Mouse (Mus musculus) CH12F3 (cell line): ENCODE measurements around the gene Slc6a16.

ENCODE experiments used
- in situ Hi-C: fragments of 300-500 bp; cut with MboI; formaldehyde crosslinking; loops from 2 replicates; pipeline ENCODE4 v1.14.3; 2020; ENCODE audit warnings: low sequenced_read_pairs

Slc6a16 gene

DNA sequence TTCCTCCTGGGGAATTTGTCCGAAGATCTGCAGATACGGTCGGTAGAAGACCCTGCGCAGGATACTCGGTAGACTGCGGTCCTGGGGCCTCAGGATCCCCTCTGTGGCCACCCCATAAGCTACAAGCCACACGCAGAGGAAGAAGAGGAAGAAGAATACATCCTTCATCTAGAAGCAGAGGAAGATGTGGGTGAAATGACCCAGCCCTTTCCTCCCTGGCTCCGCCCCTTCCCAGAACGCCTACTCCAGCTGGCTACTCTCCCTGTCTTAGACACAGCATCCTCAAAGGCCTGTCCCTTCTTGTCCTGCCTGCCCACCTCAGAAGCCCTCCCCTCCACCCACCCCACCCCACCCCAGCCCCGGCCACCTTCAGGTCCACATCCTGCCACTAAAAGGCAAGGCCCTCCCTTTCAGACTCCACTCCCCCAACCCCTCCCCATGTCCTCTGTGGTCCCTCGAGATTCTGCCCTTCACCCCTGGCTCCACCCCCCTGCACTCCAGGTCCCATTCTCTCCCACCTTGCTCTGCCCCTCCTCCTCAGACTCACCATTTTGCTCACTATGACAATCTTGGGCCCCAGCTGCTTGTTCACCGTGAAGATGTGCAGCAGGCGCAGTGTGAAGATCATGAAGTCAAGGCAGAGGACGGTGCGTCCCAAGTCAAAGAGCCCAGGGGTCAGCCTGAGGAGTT is 67.8 kb downstream of the Slc6a16 start:
- in situ Hi-C loops = no loop called here

DNA sequence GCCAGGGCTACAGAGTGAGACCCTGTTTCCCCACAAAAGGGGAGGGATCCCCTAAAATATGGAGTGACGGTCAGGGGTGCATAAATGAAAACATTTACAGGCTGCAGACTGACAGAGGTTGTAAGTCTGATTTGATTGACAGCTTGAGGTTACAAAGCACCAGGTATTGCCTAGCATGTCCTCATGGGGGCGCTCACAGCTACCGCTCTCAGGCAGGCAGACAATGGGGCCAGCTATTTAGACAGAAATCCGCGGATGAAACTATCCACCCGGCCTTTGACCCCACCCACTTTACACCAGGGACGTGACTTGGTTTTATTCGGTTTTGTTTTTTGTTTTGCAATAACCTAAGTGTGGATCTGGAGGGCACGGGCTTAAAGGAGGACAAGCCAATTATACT is 68.6 kb downstream of the Slc6a16 start:
- in situ Hi-C loops = no loop called here

DNA sequence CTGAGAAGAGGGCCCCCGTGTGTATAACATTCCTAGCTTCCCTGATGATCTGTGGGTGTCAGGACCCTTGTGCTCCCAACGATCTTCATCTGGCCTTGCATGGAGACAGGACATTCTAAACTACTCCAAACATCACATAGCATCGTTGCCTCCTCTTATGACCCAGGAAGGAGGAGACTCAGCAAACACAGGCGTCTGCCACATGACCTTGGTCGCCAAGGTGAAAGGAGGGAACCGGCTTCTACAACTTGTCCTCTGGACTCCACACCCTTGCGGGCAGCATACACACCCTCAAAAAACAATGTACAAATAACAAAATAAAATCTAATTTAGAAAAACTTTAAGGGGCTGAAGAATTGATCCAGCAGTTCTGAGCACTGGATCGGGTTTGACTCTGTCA is 71.1 kb downstream of the Slc6a16 start:
- in situ Hi-C loops = no loop called here

DNA sequence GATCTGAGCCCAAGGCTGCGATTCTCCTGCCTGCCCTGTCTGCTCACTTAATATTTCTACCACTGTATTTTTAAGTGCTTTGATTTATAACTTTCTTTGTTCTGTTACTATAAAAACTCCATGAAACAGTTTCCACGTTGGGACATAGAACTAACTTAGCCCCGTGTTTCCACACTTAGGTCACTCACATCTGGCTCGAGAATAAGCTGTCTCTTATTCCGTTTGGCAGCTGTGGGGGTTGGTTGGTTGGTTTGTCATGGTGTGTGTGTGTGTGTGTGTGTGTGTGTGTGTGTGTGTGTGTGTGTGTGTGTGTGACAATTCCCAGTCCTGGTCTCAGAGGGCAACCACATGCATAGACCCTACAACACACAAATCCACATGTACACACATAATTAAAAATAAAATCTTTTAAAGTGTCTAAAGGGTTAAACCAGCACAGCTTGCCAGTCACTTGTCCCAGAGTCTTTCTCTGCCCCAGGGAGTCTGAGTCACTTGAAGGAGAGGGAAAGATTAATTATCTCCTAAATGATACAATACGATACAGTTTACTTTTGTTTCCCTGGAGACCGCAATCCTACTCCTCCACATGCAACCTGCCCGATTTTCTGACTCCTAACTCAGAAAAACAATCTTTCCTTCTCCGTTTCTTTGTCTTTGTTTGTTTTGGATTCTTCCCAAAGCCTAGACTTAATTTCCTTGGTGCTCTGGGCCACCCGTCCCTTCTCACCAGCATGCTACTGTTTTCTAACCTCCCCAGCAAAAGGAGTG is 72.0 kb downstream of the Slc6a16 start:
- in situ Hi-C loops = no loop called here

DNA sequence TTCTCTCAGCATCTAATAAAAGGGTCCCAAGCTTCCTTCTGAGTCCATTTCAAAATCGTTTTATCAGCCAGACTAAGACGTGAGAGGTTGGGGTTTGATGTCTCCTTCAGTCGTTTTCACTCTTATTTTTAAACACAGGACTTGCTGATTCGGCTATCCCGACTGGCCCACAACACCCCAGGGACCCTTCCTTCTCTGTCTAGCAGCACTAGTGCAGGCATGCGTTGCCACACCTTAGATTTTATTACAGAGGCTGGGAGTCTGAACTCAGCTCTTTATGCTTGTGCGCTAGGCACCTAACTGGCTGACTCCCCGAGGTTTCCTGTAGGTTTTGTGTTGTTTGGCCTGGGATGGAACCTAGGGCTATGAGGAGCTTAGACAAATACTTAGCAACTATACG is 72.6 kb downstream of the Slc6a16 start:
- in situ Hi-C loops = no loop called here

DNA sequence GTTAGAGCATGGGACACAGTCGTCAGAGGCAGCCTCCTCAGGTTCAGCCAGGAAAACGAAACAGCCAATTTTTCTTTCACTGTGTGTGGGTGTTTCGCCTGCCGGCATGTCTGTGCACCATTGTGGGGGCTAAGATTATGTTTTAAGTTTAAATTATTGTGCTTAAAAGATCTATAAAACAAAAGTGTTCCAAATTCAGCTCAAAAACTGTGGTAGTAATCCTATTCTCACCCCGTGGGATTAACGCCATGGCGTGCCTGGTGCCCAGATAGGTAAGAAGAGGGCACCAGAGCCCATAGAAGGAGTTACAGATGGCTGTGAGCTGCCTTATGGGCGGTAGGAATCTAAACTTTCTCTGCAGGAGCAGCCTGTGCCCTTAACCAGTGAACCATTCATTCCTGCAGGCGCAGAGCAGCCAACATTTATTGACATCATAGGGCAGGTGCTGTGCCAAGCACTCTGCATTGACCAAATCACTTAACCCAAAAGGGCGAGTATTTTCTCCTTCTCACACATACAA is 74.4 kb downstream of the Slc6a16 start:
- in situ Hi-C loops = no loop called here

DNA sequence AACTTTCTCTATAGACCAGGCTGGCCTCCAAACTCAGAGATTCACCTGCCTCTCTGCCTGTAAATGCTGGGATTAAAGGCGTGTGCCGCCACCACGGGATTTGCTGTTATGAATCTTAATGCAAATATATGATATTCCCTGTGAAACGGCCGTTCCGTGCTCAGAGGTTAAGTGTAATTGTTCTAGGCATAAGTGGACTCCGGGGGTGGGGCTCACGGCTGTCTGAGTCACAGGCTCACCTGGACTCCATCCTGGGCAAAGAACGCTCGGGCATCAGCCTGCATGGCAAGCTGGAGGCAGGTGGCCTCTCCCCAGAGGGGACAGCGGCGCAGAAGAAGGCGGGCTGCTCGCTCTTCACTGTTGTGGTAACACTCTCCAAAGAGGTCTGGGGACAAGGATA is 75.7 kb downstream of the Slc6a16 start:
- in situ Hi-C loops = no loop called here

DNA sequence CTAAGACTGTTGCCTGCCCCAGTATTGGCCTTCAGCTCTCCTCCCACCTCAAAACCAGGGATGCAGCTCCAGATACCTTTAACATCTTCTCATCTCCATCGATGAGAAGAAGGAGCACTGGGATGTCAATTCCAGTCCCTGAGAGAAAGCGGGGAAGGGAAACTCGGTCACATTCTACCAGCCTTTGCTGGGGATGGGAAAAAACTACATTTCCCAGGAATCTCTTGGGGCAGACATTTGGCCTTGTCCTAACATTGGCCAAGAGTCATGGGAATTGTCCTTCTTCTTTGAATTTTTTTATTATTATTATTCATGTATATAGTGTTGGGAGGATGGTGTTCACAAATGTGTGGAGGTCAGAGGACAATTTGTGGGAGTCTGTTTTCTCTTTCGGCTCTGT is 81.4 kb downstream of the Slc6a16 start:
- in situ Hi-C loops = no loop called here
